Mouse (Mus musculus) liver, adult 2 months (tissue): Measurements from ENCODE around the gene Dclk1.

Source experiments
- CTCF ChIP-seq: fragments of 200-500 bp; IDR thresholded peaks from 2 replicates; pipeline ENCODE4 v1.5.1; 2011; ENCODE audit warnings: low read depth, low read length, control low read depth
- POLR2A ChIP-seq: fragments of 200-500 bp; IDR thresholded peaks from 2 replicates; pipeline ENCODE4 v1.6.1; 2011; ENCODE audit warnings: low read length, control low read depth; ENCODE audit not compliant: insufficient read depth; ENCODE audit errors: extremely low read depth

GRCm38 (mm10) chr3:55415527-55415950 lies 173.4 kb downstream of the Dclk1 start:
- no peak for TF ChIP-seq POLR2A
- TF ChIP-seq CTCF: no peak
